Mouse (Mus musculus) midbrain, embryonic 11.5 days (tissue): ENCODE results near the gene Plcb1. TPM values are rescaled to one million over a fixed set of nuclear protein-coding genes. Genes with fewer than 3 reads are reported as not detected.

Experiments used
- ATAC-seq: fragments of 200-750 bp; cut with Nextera tagmentation; 2 replicates; pipeline ENCODE4 v1.8.0; 2017; ENCODE audit warnings: moderate TSS enrichment, moderate library complexity; ENCODE audit not compliant: low FRiP score
- DNase-seq: peaks from one replicate; pipeline ENCODE4 v3.0.0; 2015; ENCODE audit warnings: low spot score; ENCODE audit errors: missing footprints
- H3K27ac ChIP-seq: fragments of 300-500 bp; sonication (generic); 2 replicates; pipeline ENCODE4 v1.5.1; 2014; ENCODE audit warnings: low read depth, low read length
- H3K27me3 ChIP-seq: fragments of 300-500 bp; sonication (generic); 2 replicates; pipeline ENCODE4 v1.6.1; 2014; ENCODE audit warnings: mild to moderate bottlenecking, low read length, moderate library complexity, mixed read lengths; ENCODE audit not compliant: control insufficient read depth, insufficient read depth
- H3K36me3 ChIP-seq: fragments of 300-500 bp; sonication (generic); 2 replicates; pipeline ENCODE4 v1.6.1; 2014; ENCODE audit warnings: mild to moderate bottlenecking, low read length, moderate library complexity, mixed read lengths; ENCODE audit not compliant: control insufficient read depth, insufficient read depth
- H3K4me1 ChIP-seq: fragments of 300-500 bp; sonication (generic); 2 replicates; pipeline ENCODE4 v1.6.1; 2014; ENCODE audit warnings: low read length; ENCODE audit not compliant: control insufficient read depth, insufficient read depth
- H3K4me2 ChIP-seq: fragments of 300-500 bp; sonication (generic); 2 replicates; pipeline ENCODE4 v1.6.1; 2014; ENCODE audit warnings: mild to moderate bottlenecking, moderate library complexity
- H3K4me3 ChIP-seq: fragments of 300-500 bp; sonication (generic); 2 replicates; pipeline ENCODE4 v1.5.1; 2014; ENCODE audit warnings: low read depth, low read length
- H3K9ac ChIP-seq: fragments of 300-500 bp; sonication (generic); 2 replicates; pipeline ENCODE4 v1.6.1; 2014; ENCODE audit warnings: low read length
- H3K9me3 ChIP-seq: fragments of 300-500 bp; sonication (generic); 2 replicates; pipeline ENCODE4 v1.6.1; 2016; ENCODE audit warnings: low read length; ENCODE audit not compliant: control insufficient read depth
- WGBS: fragments of 180-500 bp; shearing (Covaris S2); extraction: QIAGEN DNeasy Blood & Tissue Kit; methylation state at CpG from one replicate; pipeline ENCODE4 v1.1.7; 2014; 5-methylcytosine and 5-hydroxymethylcytosine counted together
- polyA plus RNA-seq: library from polyadenylated mRNA; unstranded; fragments of >200 nt; fragmentation: Nextera tagmentation; extraction: Ambion mirVana; gene quantifications from 2 replicates; pipeline ENCODE4 v1.2.1, GENCODE M21; 2014

The Plcb1 gene
- polyA plus RNA-seq, 1 experiment from 2014 or later: 6.1 TPM

- no peaks in the 10 kb centered on the region for H3K36me3 ChIP-seq
- no peak overlapping the region for H3K4me3 ChIP-seq
- WGBS: 81% methylated on average over 5 of the region's 5 CpGs
- H3K27me3 ChIP-seq: peaks cover 5% of the 10 kb centered on the region; the same call in 1 of the 2 replicates
- no peak for ATAC-seq
- H3K4me2 ChIP-seq: no peak overlapping the region
- H3K27ac ChIP-seq: no peak overlapping the region
- no peak for DNase-seq
- H3K4me1 ChIP-seq: peaks cover 11% of the 10 kb centered on the region
- H3K9me3 ChIP-seq: no peaks in the 10 kb centered on the region
- H3K9ac ChIP-seq: no peak overlapping the region
These were observed 146.0 kb downstream of the Plcb1 start for GRCm38 (mm10) chr2:134931756-134932421.

GRCm38 (mm10) chr2:134935469-134935868 lies 149.6 kb downstream of the Plcb1 start:
- Histone ChIP-seq H3K9ac (no peak overlapping the region), H3K36me3 (no peaks in the 10 kb centered on the region), H3K4me3 (no peak overlapping the region), H3K4me1 (peaks cover 3% of the 10 kb centered on the region; the same call in 1 of the 2 replicates), H3K27ac (no peak overlapping the region), H3K9me3 (no peaks in the 10 kb centered on the region), H3K4me2 (no peak overlapping the region), H3K27me3 (peaks cover 5% of the 10 kb centered on the region; the same call in 1 of the 2 replicates)
- 93% methylated on average over 2 of the region's 2 CpGs for WGBS
- ATAC-seq (no peak), DNase-seq (no peak)

GRCm38 (mm10) chr2:134935970-134936649 lies 150.2 kb downstream of the Plcb1 start:
- ATAC-seq: no peak
- 93% methylated on average over 6 of the region's 6 CpGs for WGBS

GRCm38 (mm10) chr2:134937666-134938065 lies 151.8 kb downstream of the Plcb1 start:
- Histone ChIP-seq H3K4me3 (no peak overlapping the region), H3K27me3 (no peaks in the 10 kb centered on the region; the same call in 1 of the 2 replicates), H3K4me2 (no peak overlapping the region), H3K9ac (no peak overlapping the region), H3K36me3 (no peaks in the 10 kb centered on the region), H3K4me1 (0 out of 2 replicates have a peak, but pooled peaks cover under 1% of the 10 kb centered on the region), H3K9me3 (no peaks in the 10 kb centered on the region), H3K27ac (no peak overlapping the region)
- DNase-seq: no peak
- WGBS: 29% methylated on average over 1 of the region's 1 CpGs
- ATAC-seq: no peak

More at GRCm38 (mm10) chr2:134935970-134936649, 150.2 kb downstream of the Plcb1 start:
- Histone ChIP-seq H3K4me3 (no peak overlapping the region), H3K9me3 (no peaks in the 10 kb centered on the region), H3K36me3 (no peaks in the 10 kb centered on the region), H3K4me2 (no peak overlapping the region), H3K27me3 (peaks cover 5% of the 10 kb centered on the region; the same call in 1 of the 2 replicates), H3K4me1 (no peaks in the 10 kb centered on the region), H3K27ac (no peak overlapping the region), H3K9ac (no peak overlapping the region)
- DNase-seq: no peak

- H3K9me3 ChIP-seq: no peaks in the 10 kb centered on the region
- WGBS: 81% methylated on average over 4 of the region's 4 CpGs
- H3K36me3 ChIP-seq: no peaks in the 10 kb centered on the region
- H3K4me3 ChIP-seq: no peak overlapping the region
- no peak overlapping the region for H3K4me2 ChIP-seq
- no peak overlapping the region for H3K27ac ChIP-seq
- DNase-seq: peak; percentile 56
- no peaks in the 10 kb centered on the region; the same call in 1 of the 2 replicates for H3K27me3 ChIP-seq
- H3K4me1 ChIP-seq: peaks cover 4% of the 10 kb centered on the region; the same call in 1 of the 2 replicates
- no peak overlapping the region for H3K9ac ChIP-seq
- no peak for ATAC-seq
These were observed 156.2 kb downstream of the Plcb1 start for GRCm38 (mm10) chr2:134942039-134942438.

GRCm38 (mm10) chr2:134942919-134943318 lies 157.1 kb downstream of the Plcb1 start:
- WGBS: 16% methylated on average over 2 of the region's 2 CpGs
- Histone ChIP-seq H3K36me3 (no peaks in the 10 kb centered on the region), H3K27me3 (no peaks in the 10 kb centered on the region), H3K27ac (no peak overlapping the region), H3K9me3 (no peaks in the 10 kb centered on the region), H3K4me2 (no peak overlapping the region), H3K4me3 (no peak overlapping the region), H3K4me1 (peaks cover 4% of the 10 kb centered on the region; the same call in 1 of the 2 replicates), H3K9ac (no peak overlapping the region)
- DNase-seq (peak; percentile 87), ATAC-seq (peak; percentile 71; the same call in 1 of the 2 replicates)

- Histone ChIP-seq H3K27me3 (no peaks in the 10 kb centered on the region), H3K9ac (no peak overlapping the region), H3K4me2 (no peak overlapping the region), H3K36me3 (no peaks in the 10 kb centered on the region), H3K9me3 (no peaks in the 10 kb centered on the region), H3K27ac (no peak overlapping the region), H3K4me3 (no peak overlapping the region), H3K4me1 (peaks cover 4% of the 10 kb centered on the region; the same call in 1 of the 2 replicates)
- DNase-seq: peak; percentile 72
- WGBS: 74% methylated on average over 8 of the region's 8 CpGs
- ATAC-seq: no peak
These were observed 160.5 kb downstream of the Plcb1 start for GRCm38 (mm10) chr2:134946331-134946730.

GRCm38 (mm10) chr2:134946911-134947310 lies 161.0 kb downstream of the Plcb1 start:
- H3K36me3 ChIP-seq: no peaks in the 10 kb centered on the region
- no peak overlapping the region for H3K9ac ChIP-seq
- H3K27ac ChIP-seq: no peak overlapping the region
- no peaks in the 10 kb centered on the region for H3K9me3 ChIP-seq
- ATAC-seq: no peak
- H3K4me2 ChIP-seq: no peak overlapping the region
- H3K4me1 ChIP-seq: peaks cover 4% of the 10 kb centered on the region; the same call in 1 of the 2 replicates
- no peak overlapping the region for H3K4me3 ChIP-seq
- no peaks in the 10 kb centered on the region for H3K27me3 ChIP-seq
- WGBS: 94% methylated on average over 1 of the region's 1 CpGs
- peak; percentile 2 for DNase-seq

- 87% methylated on average over 5 of the region's 5 CpGs for WGBS
- DNase-seq (no peak), ATAC-seq (no peak)
- no peak overlapping the region for H3K27ac ChIP-seq
- H3K9me3 ChIP-seq: no peaks in the 10 kb centered on the region
- no peak overlapping the region for H3K4me3 ChIP-seq
- H3K9ac ChIP-seq: no peak overlapping the region
- no peaks in the 10 kb centered on the region for H3K27me3 ChIP-seq
- no peaks in the 10 kb centered on the region for H3K36me3 ChIP-seq
- H3K4me2 ChIP-seq: no peak overlapping the region
- no peaks in the 10 kb centered on the region for H3K4me1 ChIP-seq
These were observed 166.2 kb downstream of the Plcb1 start for GRCm38 (mm10) chr2:134952088-134952487.
